Mouse (Mus musculus) liver, embryonic 12.5 days (tissue): ENCODE measurements around the gene Tanc1. TPM values are rescaled to one million over a fixed set of nuclear protein-coding genes. Genes with fewer than 3 reads are reported as not detected.
"Not testable (repeated sequence)": the region's sequence is repeated elsewhere in the genome, so short reads cannot be mapped to it uniquely, and the experiment has no call there.

Source experiments
- ATAC-seq: fragments of 200-750 bp; cut with Nextera tagmentation; 2 replicates; pipeline ENCODE4 v1.8.0; 2017; ENCODE audit warnings: moderate number of reproducible peaks, mild to moderate bottlenecking, moderate library complexity
- H3K27ac ChIP-seq: fragments of 300-500 bp; sonication (generic); 2 replicates; pipeline ENCODE4 v1.5.1; 2016; ENCODE audit warnings: mild to moderate bottlenecking
- H3K27me3 ChIP-seq: fragments of 300-500 bp; sonication (generic); replicated peaks from 2 replicates; pipeline ENCODE4 v1.6.1; 2016; ENCODE audit warnings: mild to moderate bottlenecking, moderate library complexity
- H3K36me3 ChIP-seq: fragments of 300-500 bp; sonication (generic); 2 replicates; pipeline ENCODE4 v1.6.1; 2016; ENCODE audit warnings: mild to moderate bottlenecking, moderate library complexity
- H3K4me1 ChIP-seq: fragments of 300-500 bp; sonication (generic); 2 replicates; pipeline ENCODE4 v1.6.1; 2016
- H3K4me2 ChIP-seq: fragments of 300-500 bp; sonication (generic); 2 replicates; pipeline ENCODE4 v1.6.1; 2016; ENCODE audit warnings: mild to moderate bottlenecking, moderate library complexity
- H3K4me3 ChIP-seq: fragments of 300-500 bp; sonication (generic); 2 replicates; pipeline ENCODE4 v1.5.1; 2016; ENCODE audit warnings: mild to moderate bottlenecking, moderate library complexity
- H3K9ac ChIP-seq: fragments of 300-500 bp; sonication (generic); 2 replicates; pipeline ENCODE4 v1.6.1; 2016; ENCODE audit warnings: mild to moderate bottlenecking, moderate library complexity
- H3K9me3 ChIP-seq: fragments of 300-500 bp; sonication (generic); replicated peaks from 2 replicates; pipeline ENCODE4 v1.6.1; 2016; ENCODE audit warnings: mild to moderate bottlenecking, moderate library complexity
- WGBS: fragments of 180-500 bp; shearing (Covaris S2); methylation state at CpG from one replicate; pipeline ENCODE4 v1.1.7; 2016; ENCODE audit not compliant: insufficient replicate concordance; 5-methylcytosine and 5-hydroxymethylcytosine counted together
- polyA plus RNA-seq: library from polyadenylated mRNA; unstranded; fragments of >200 nt; fragmentation: Nextera tagmentation; extraction: Ambion mirVana; gene quantifications from 2 replicates; pipeline ENCODE4 v1.2.1, GENCODE M21; 2016

Gene Tanc1
- 6.7 and 6.8 TPM in 2 replicates for polyA plus RNA-seq

DNA sequence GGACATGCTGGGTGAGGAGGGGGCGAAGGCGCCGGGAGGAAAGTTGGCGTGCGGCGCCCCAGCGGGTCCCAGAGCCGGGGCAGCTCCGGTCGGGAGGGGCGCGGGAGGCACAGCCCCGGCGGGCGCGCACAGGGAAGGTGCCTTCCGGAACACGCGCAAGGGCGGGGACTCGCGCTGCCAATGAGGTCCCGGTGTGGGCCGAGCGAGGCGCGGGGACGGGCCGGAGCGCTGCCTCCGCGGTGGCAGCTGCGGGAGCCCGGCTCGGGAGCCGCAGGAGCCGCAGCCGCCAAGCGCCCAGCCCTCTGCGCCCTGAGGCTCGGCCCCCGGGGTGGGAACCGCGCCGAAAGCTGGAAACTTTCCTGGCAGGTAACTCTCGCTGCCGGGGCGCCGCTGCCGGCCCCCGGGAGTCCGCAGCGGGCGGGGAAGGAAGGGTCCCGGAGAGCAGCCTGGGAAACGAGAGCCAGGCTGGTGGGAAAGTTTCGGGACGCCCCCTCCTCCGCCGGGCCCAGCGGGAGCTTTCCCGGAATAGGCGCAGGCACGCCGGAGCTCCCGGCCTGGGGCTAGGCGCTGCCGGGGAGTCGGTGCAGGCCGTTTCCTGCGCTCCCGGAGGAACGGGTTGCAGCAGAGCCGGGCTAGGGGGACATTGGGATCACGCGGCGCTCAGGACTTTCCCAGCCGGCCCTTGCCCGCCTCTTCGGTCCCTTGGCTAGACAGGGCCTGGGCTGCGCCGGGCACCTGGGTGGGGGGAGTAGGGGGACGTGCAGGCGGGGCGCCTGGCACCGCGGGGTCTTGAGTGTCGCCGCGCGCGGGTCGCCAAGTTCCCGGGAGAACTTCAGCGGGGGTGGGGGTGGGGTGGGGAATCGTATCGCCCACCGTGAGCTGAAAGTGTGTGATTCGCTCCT is at the start of gene Tanc1:
Tanc1 (plus strand) TSS at position 212 of the 902 bp plus-strand sequence.
- Histone ChIP-seq H3K9ac (peak within 1 kb of the TSS; percentile 72), H3K27ac (peak within 1 kb of the TSS; percentile 78), H3K27me3 (peaks cover 59% of the 10 kb centered on the region), H3K4me1 (peaks cover 24% of the 10 kb centered on the region), H3K4me2 (peak within 1 kb of the TSS; percentile 94), H3K4me3 (peak within 1 kb of the TSS; percentile 67), H3K36me3 (no peaks in the 10 kb centered on the region), H3K9me3 (no peaks in the 10 kb centered on the region)
- WGBS, result under 1% methylated on average over 90 of the region's 99 CpGs
- peak; percentile 89 for ATAC-seq

DNA sequence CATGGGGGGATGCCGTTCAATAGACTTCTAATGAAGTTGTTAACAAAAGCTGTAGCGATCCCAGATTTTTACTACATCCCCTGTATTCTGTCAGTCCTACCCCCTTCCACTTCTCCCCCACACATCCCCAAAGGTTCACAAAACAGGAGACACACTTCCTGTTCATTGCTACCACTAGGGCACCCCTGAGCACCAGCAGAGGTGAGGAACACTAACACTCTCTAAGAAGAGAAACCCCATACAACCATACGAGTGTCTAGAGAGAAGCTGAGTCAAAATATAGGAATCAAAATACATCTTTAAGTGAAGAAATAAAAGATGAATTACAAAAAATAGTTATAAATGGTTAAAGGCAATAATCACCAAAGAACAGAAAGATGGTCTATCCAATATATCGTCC is 49.6 kb upstream of the Tanc1 start:
- Histone ChIP-seq H3K9ac (no peak overlapping the region), H3K27me3 (no peaks in the 10 kb centered on the region), H3K4me3 (no peak overlapping the region), H3K36me3 (no peaks in the 10 kb centered on the region), H3K27ac (no peak overlapping the region), H3K9me3 (0 out of 2 replicates have a peak, but pooled peaks cover 6% of the 10 kb centered on the region), H3K4me2 (no peak overlapping the region), H3K4me1 (no peaks in the 10 kb centered on the region)
- 76% methylated on average over 4 of the region's 4 CpGs for WGBS
- ATAC-seq, result no peak

DNA sequence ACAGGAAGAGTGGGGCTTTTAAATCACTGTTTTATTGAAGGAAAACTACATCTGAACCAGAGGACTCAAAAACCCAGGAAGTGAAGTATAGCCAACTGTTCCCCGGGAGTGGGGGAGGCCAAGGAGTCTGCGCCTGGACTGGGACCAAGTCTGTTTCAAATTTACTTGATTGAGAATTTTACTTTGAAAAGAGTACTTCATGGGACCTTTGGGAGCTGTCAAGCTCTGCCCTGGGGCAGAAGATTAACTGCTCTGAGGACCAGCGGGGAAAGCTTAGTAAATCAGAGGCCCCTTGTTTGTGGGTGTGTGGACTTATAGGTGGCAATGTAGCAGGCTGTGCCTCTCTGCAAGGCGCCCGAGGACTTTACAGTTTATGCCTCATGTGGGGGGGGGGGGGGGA is 49.1 kb upstream of the Tanc1 start:
- Histone ChIP-seq H3K9me3 (0 out of 2 replicates have a peak, but pooled peaks cover 6% of the 10 kb centered on the region), H3K4me3 (no peak overlapping the region), H3K27me3 (no peaks in the 10 kb centered on the region), H3K9ac (no peak overlapping the region), H3K4me1 (no peaks in the 10 kb centered on the region), H3K4me2 (no peak overlapping the region), H3K36me3 (no peaks in the 10 kb centered on the region), H3K27ac (no peak overlapping the region)
- ATAC-seq, result no peak
- 67% methylated on average over 5 of the region's 5 CpGs for WGBS

DNA sequence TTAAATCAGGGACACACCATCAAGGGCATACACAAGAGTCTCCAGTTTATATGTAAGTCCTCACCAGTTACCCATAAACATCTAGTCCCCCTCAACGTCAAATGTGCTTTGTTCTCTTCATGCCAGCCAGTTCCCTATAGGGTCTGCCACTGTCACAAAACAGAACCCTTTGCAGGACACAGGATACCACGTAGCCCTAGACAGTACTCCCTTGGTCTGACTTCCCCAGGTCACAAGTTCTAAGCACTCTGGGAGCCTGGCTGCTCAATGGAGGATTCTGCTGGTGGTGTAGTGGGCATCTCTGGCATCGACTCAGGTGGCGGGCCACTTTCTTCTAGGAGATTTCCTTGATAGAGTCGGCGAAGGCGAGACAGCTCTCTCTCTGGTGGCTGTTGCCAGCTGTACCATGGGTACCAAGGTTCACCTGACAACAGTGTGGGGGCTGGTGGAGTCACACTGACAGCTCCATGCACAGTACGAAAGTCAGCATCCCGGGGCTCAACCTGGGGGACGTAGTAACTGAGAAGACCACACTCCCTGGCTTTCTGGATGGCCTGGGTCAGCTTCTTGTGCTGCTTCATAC is 47.7 kb upstream of the Tanc1 start:
- H3K4me1 ChIP-seq, H3K9ac ChIP-seq, H3K4me3 ChIP-seq, H3K36me3 ChIP-seq, H3K27me3 ChIP-seq, ATAC-seq, H3K9me3 ChIP-seq, H3K4me2 ChIP-seq, H3K27ac ChIP-seq: not testable (repeated sequence)
- whole genome bisulfite sequencing, result 85% methylated on average over 4 of the region's 10 CpGs

DNA sequence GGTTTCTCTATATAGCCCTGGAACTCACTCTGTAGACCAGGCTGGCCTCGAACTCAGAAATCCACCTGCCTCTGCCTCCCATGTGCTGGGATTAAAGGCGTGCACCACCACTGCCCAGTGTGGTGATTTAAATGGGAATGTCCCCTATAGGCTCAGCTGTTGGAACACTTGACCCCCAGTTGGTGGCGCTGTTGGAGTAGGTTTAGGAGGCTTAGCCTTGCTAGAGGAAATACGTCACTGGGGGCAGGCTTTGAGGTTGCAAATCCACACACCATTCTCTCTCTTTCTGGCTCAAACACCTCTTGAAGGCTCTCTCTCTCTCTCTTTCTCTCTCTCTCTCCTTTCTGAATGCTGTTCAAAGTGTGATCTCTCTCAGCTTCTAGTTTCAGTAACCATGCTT is 46.9 kb upstream of the Tanc1 start:
- WGBS, result 66% methylated on average over 4 of the region's 4 CpGs
- Histone ChIP-seq H3K36me3 (no peaks in the 10 kb centered on the region), H3K9ac (no peak overlapping the region), H3K4me2 (no peak overlapping the region), H3K4me1 (no peaks in the 10 kb centered on the region), H3K4me3 (no peak overlapping the region), H3K9me3 (0 out of 2 replicates have a peak, but pooled peaks cover 6% of the 10 kb centered on the region), H3K27me3 (no peaks in the 10 kb centered on the region), H3K27ac (no peak overlapping the region)
- ATAC-seq, result no peak

DNA sequence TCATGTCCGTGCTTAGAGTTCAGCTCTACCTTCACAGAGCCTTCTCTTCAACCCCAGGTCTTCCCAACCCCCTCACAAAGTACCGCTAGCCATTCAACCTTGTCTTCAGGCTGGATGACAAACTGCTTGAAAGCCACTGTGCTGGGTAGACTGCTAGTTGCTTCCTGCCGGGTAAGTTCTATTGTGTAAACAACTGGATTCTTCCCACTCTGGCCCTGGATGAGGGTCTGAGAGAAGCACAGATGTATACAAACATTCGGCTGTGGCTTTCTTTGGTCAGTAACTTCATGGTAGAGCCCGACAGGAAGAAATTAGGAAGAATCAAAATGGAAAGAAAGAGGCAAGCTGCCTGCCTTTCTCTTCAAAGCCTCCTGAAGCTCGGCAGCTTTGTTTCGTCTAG is 30.9 kb upstream of the Tanc1 start:
- Histone ChIP-seq H3K4me1 (no peaks in the 10 kb centered on the region), H3K4me2 (no peak overlapping the region), H3K9me3 (no peaks in the 10 kb centered on the region), H3K9ac (no peak overlapping the region), H3K36me3 (no peaks in the 10 kb centered on the region), H3K4me3 (no peak overlapping the region), H3K27ac (no peak overlapping the region), H3K27me3 (no peaks in the 10 kb centered on the region; the same call in 1 of the 2 replicates)
- WGBS, result 36% methylated on average over 7 of the region's 7 CpGs
- ATAC-seq, result no peak

DNA sequence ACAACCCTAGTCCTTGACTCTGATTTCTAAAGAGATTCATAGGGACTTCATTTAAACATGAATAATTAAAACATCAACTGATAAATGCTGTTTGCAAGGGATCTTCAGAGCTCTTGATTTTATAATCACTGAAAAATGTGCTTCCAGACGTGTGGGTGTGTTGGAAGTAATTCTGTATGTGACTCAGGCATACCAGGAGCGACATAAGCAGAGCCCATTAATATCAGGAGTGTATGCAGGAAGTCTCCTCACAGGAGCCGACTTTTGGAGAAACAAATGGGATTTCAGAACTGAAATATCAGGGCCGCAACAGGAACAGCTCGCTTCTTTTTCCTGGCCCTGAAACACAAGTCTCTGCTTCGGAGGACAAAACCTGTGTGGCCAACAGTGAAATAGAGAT is 27.9 kb upstream of the Tanc1 start:
- Histone ChIP-seq H3K36me3 (no peaks in the 10 kb centered on the region), H3K27ac (no peak overlapping the region), H3K4me3 (no peak overlapping the region), H3K4me1 (no peaks in the 10 kb centered on the region), H3K4me2 (no peak overlapping the region), H3K27me3 (no peaks in the 10 kb centered on the region; the same call in 1 of the 2 replicates), H3K9me3 (no peaks in the 10 kb centered on the region), H3K9ac (no peak overlapping the region)
- no peak for ATAC-seq
- 79% methylated on average over 6 of the region's 6 CpGs for WGBS

DNA sequence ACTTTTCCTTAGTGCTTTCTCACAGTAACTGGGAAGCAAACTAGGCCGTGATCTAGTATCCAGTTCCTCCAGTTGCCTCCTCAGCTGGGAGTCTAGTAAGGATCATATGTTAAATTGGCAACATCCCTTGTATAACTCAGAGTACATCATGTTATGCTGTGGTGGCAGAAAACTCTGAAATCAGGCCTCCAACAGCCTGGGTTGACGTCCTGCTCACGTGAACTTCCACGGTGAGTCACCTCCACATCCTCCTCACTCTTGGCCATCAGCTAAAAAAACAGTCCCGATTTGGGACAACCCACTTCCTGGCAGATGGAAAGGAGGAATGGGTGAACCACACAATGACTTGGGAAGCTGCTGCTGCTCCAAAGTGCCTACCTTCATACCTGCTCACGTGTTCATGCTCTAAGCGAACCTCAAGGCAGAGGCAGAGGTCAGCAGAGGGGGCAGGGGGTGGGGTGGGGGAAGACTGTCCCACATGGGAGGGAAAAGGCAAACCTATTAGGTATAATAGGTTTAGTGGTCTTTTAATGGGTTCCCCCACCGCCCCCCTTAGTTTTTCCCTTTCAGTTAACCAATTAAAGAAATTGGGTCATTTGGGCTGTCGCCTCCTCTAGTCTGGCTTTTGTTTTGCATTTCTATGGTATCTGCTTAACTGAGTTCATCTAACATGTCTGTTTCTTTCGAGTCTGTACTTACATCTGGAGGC is 24.3 kb upstream of the Tanc1 start:
- Histone ChIP-seq H3K4me3 (no peak overlapping the region), H3K27me3 (no peaks in the 10 kb centered on the region), H3K9me3 (no peaks in the 10 kb centered on the region), H3K9ac (no peak overlapping the region), H3K4me1 (no peaks in the 10 kb centered on the region), H3K36me3 (no peaks in the 10 kb centered on the region), H3K27ac (no peak overlapping the region), H3K4me2 (no peak overlapping the region)
- no peak for ATAC-seq
- WGBS, result 63% methylated on average over 10 of the region's 10 CpGs

DNA sequence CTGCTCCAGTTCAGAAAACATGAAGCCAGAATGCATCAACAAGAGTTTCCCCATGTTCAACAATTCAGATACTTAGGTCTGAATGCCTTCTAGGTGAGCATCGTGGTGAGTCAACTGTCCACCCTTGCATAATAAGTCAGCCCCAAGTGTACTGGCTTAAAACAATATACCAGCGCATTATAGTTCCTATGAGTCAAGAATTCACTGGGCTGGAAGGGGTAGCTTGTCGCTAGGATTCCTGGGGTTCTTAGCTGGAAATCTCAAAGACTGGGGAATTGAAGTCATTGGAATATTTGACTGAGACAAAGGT is 23.8 kb upstream of the Tanc1 start:
- Histone ChIP-seq H3K36me3 (no peaks in the 10 kb centered on the region), H3K9me3 (no peaks in the 10 kb centered on the region), H3K4me2 (no peak overlapping the region), H3K4me1 (no peaks in the 10 kb centered on the region), H3K27me3 (no peaks in the 10 kb centered on the region), H3K4me3 (no peak overlapping the region), H3K9ac (no peak overlapping the region), H3K27ac (no peak overlapping the region)
- 70% methylated on average over 3 of the region's 3 CpGs for WGBS
- ATAC-seq, result no peak

DNA sequence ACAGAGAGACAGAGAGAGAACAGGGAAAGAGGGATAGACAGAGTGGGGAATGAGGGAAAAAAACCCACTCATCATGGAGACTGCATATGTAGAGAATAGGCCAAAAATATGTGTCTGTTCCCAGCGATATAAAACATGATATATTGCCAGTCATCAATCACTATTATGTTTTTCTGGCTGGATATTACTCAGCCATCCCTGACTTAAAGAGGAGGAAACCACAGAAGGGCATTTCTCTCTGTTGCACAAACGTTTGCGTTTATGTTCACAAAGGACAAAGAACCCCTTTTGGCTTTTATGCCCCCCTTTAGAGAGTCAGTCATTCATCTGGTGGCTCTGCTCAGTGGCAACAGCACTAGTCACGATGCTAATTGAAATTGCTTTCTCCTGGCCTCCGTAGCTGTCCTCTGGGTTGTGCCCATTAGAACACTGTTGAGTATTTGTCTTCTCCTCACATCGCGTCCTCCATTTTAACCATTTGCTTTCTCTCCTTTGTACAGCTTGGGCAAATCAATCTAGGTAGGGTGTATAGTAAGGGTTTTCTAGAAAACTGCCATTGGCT is 18.4 kb upstream of the Tanc1 start:
- 57% methylated on average over 7 of the region's 7 CpGs for WGBS
- no peak for ATAC-seq
- H3K9me3 ChIP-seq, result no peaks in the 10 kb centered on the region
- H3K36me3 ChIP-seq, result no peaks in the 10 kb centered on the region
- no peaks in the 10 kb centered on the region for H3K27me3 ChIP-seq
- no peak overlapping the region for H3K4me2 ChIP-seq
- H3K27ac ChIP-seq, result no peak overlapping the region
- no peak overlapping the region for H3K9ac ChIP-seq
- H3K4me3 ChIP-seq, result no peak overlapping the region
- no peaks in the 10 kb centered on the region for H3K4me1 ChIP-seq

DNA sequence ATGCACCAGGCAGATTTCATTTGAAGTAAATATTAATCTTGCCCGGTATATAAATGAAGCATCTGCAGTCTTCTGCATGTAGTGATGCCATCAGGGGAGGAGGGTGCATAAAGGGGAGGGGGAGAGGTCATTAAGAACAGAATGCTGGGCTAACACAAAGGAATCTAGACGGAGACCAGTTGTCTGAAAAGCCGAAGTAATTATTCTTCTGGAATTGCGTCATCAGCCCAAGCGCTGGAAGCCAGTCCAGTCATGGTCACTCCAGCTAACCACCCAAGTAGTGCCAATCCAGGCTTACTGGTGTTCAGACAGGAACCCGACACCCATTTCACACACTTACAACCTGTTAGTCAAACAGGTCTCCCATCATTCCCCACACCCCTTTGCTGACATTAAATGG is 17.7 kb upstream of the Tanc1 start:
- Histone ChIP-seq H3K9ac (no peak overlapping the region), H3K4me1 (0 out of 2 replicates have a peak, but pooled peaks cover 2% of the 10 kb centered on the region), H3K36me3 (no peaks in the 10 kb centered on the region), H3K4me3 (no peak overlapping the region), H3K27me3 (no peaks in the 10 kb centered on the region), H3K9me3 (no peaks in the 10 kb centered on the region), H3K27ac (no peak overlapping the region), H3K4me2 (no peak overlapping the region)
- 55% methylated on average over 6 of the region's 6 CpGs for WGBS
- ATAC-seq, result no peak

DNA sequence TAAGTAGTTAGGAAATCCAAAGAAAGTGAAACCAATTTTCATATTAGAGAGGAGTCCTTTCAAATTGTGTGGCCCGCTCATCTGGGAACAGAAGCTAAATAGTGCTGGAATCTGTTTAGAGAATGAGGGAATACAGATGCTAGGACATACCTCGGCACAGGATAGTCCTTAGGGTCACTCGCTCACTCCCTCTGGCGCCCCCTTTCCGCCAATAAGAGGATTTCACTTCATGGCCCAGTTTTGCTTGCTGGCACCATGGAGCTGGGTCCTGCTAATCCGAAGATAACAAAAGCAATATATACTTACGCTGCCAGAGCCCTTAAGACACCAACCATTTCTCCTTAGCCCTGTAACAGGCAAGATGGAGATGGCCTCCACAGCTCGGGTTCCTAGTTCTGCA is 15.3 kb upstream of the Tanc1 start:
- 46% methylated on average over 8 of the region's 8 CpGs for WGBS
- ATAC-seq, result no peak
- Histone ChIP-seq H3K27me3 (no peaks in the 10 kb centered on the region), H3K4me2 (peak overlapping the region; percentile 6; the same call in 1 of the 2 replicates), H3K27ac (no peak overlapping the region), H3K9ac (no peak overlapping the region), H3K36me3 (no peaks in the 10 kb centered on the region), H3K9me3 (no peaks in the 10 kb centered on the region), H3K4me1 (0 out of 2 replicates have a peak, but pooled peaks cover 11% of the 10 kb centered on the region), H3K4me3 (no peak overlapping the region)
